Mouse (Mus musculus) C2C12 (cell line): ENCODE results near the gene Zmynd11. TPM values are rescaled to one million over a fixed set of nuclear protein-coding genes. Genes with fewer than 3 reads are reported as not detected.

ENCODE experiments used
- H3K27me3 ChIP-seq: one replicate; pipeline ENCODE4 v1.6.1; 2011; ENCODE audit not compliant: control insufficient read depth, insufficient read depth, insufficient read length
- H3K36me3 ChIP-seq: one replicate; pipeline ENCODE4 v1.6.1; 2011; ENCODE audit not compliant: control insufficient read depth, insufficient read depth
- H3K4me3 ChIP-seq: one replicate; pipeline ENCODE4 v1.5.1; 2011; ENCODE audit warnings: mild to moderate bottlenecking, control low read depth; ENCODE audit not compliant: poor library complexity, insufficient read depth, severe bottlenecking
- H3K79me2 ChIP-seq: one replicate; pipeline ENCODE4 v1.6.1; 2011; ENCODE audit not compliant: control insufficient read depth, insufficient read depth
- H3K79me3 ChIP-seq: one replicate; pipeline ENCODE4 v1.6.1; 2011; ENCODE audit warnings: low read depth, control low read depth
- H3ac ChIP-seq: one replicate; pipeline ENCODE3; 2011; ENCODE audit warnings: low read depth; ENCODE audit not compliant: control insufficient read depth, insufficient read length
- CEBPB ChIP-seq: IDR thresholded peaks from one replicate; pipeline ENCODE4 v1.6.1; 2011; ENCODE audit warnings: low read depth, mild to moderate bottlenecking, control low read depth, moderate library complexity
- CTCF ChIP-seq: IDR thresholded peaks from one replicate; pipeline ENCODE4 v1.5.1; 2011; ENCODE audit not compliant: control insufficient read depth, insufficient read depth, insufficient read length
- FOSL1 ChIP-seq: IDR thresholded peaks from one replicate; pipeline ENCODE4 v1.8.0; 2011; ENCODE audit warnings: mild to moderate bottlenecking, low read length; ENCODE audit not compliant: poor library complexity, insufficient read depth, severe bottlenecking
- MAX ChIP-seq: IDR thresholded peaks from one replicate; pipeline ENCODE4 v1.6.1; 2011; ENCODE audit warnings: mild to moderate bottlenecking, control low read depth
- MYOD1 ChIP-seq: IDR thresholded peaks from one replicate; pipeline ENCODE4 v1.6.1; 2011; ENCODE audit warnings: low read depth; ENCODE audit not compliant: control insufficient read depth, insufficient read length
- MYOG ChIP-seq: IDR thresholded peaks from one replicate; pipeline ENCODE4 v1.6.1; 2011; ENCODE audit not compliant: control insufficient read depth, insufficient read length; ENCODE audit errors: extremely low read depth
- USF1 ChIP-seq: IDR thresholded peaks from one replicate; pipeline ENCODE4 v1.6.1; 2011; ENCODE audit warnings: low read depth, mild to moderate bottlenecking, control low read depth, moderate library complexity
- polyA plus RNA-seq: library from polyadenylated mRNA; unstranded; fragments of >200 nt; fragmentation: generic; extraction: Trizol; gene quantifications from one replicate; pipeline ENCODE4 v1.2.1, GENCODE M21; 2012; ENCODE audit warnings: missing spikeins

Gene Zmynd11
- polyA plus RNA-seq, 1 experiment = 33.2 TPM

- Histone ChIP-seq H3K36me3 (peaks cover 43% of the 10 kb centered on the region), H3K27me3 (no peaks in the 10 kb centered on the region), H3ac (no peak overlapping the region), H3K79me3 (no peaks in the 10 kb centered on the region), H3K79me2 (no peaks in the 10 kb centered on the region), H3K4me3 (no peak overlapping the region)
- TF ChIP-seq MYOG = no peak
- TF ChIP-seq MYOD1 = peak; percentile 88
- TF ChIP-seq FOSL1 = no peak
- peak; percentile 23 for TF ChIP-seq MAX
These were observed 69.3 kb downstream of the Zmynd11 start for GRCm38 (mm10) chr13:9695809-9696208.

GRCm38 (mm10) chr13:9695403-9695802, 69.7 kb downstream of the Zmynd11 start:
- H3K79me2 ChIP-seq = no peaks in the 10 kb centered on the region
- no peak overlapping the region for H3ac ChIP-seq
- H3K27me3 ChIP-seq = no peaks in the 10 kb centered on the region
- no peak overlapping the region for H3K4me3 ChIP-seq
- TF ChIP-seq MYOD1 (no peak), CEBPB (no peak), MAX (no peak), CTCF (no peak), FOSL1 (no peak), USF1 (no peak), MYOG (no peak)
- H3K36me3 ChIP-seq = peaks cover 47% of the 10 kb centered on the region
- no peaks in the 10 kb centered on the region for H3K79me3 ChIP-seq

- Histone ChIP-seq H3K79me2 (no peaks in the 10 kb centered on the region), H3K27me3 (no peaks in the 10 kb centered on the region), H3K4me3 (no peak overlapping the region), H3ac (no peak overlapping the region), H3K79me3 (no peaks in the 10 kb centered on the region), H3K36me3 (peaks cover 49% of the 10 kb centered on the region)
- TF ChIP-seq CEBPB (no peak), CTCF (no peak), MAX (no peak), MYOD1 (no peak), FOSL1 (no peak), MYOG (no peak), USF1 (no peak)
These were observed 70.5 kb downstream of the Zmynd11 start for GRCm38 (mm10) chr13:9694651-9695050.

- TF ChIP-seq CTCF = no peak
- no peak for TF ChIP-seq USF1
- TF ChIP-seq FOSL1 = no peak
- TF ChIP-seq MYOD1 = no peak
- no peak for TF ChIP-seq CEBPB
- no peak for TF ChIP-seq MYOG
- TF ChIP-seq MAX = no peak
- no peak overlapping the region for H3K4me3 ChIP-seq
- H3K79me3 ChIP-seq = no peaks in the 10 kb centered on the region
- no peak overlapping the region for H3ac ChIP-seq
- H3K27me3 ChIP-seq = no peaks in the 10 kb centered on the region
- peaks cover 59% of the 10 kb centered on the region for H3K36me3 ChIP-seq
- no peaks in the 10 kb centered on the region for H3K79me2 ChIP-seq
These were observed 72.3 kb downstream of the Zmynd11 start for GRCm38 (mm10) chr13:9692876-9693275.

GRCm38 (mm10) chr13:9689366-9689765, 75.8 kb downstream of the Zmynd11 start:
- no peaks in the 10 kb centered on the region for H3K79me2 ChIP-seq
- H3K36me3 ChIP-seq = peaks cover 52% of the 10 kb centered on the region
- H3K27me3 ChIP-seq = no peaks in the 10 kb centered on the region
- TF ChIP-seq MYOG = no peak
- no peak for TF ChIP-seq FOSL1
- TF ChIP-seq MAX = no peak
- no peak for TF ChIP-seq MYOD1
- TF ChIP-seq CTCF = no peak
- TF ChIP-seq USF1 = no peak
- TF ChIP-seq CEBPB = no peak
- H3K79me3 ChIP-seq = no peaks in the 10 kb centered on the region
- no peak overlapping the region for H3K4me3 ChIP-seq
- no peak overlapping the region for H3ac ChIP-seq

GRCm38 (mm10) chr13:9686765-9687164, 78.4 kb downstream of the Zmynd11 start:
- peaks cover 46% of the 10 kb centered on the region for H3K36me3 ChIP-seq
- no peak overlapping the region for H3ac ChIP-seq
- H3K79me3 ChIP-seq = no peaks in the 10 kb centered on the region
- H3K27me3 ChIP-seq = no peaks in the 10 kb centered on the region
- no peak overlapping the region for H3K4me3 ChIP-seq
- no peaks in the 10 kb centered on the region for H3K79me2 ChIP-seq
- TF ChIP-seq CTCF (no peak), MYOD1 (no peak), CEBPB (no peak), USF1 (no peak), FOSL1 (no peak), MAX (no peak), MYOG (no peak)
